Mouse (Mus musculus) retina, postnatal 7 days (tissue): Measurements from ENCODE around the gene Rps11.

ENCODE experiments used
- DNase-seq: peaks from one replicate; pipeline ENCODE4 v3.0.0-alpha.2; 2012; ENCODE audit warnings: low read depth, low spot score

Rps11 gene

DNA sequence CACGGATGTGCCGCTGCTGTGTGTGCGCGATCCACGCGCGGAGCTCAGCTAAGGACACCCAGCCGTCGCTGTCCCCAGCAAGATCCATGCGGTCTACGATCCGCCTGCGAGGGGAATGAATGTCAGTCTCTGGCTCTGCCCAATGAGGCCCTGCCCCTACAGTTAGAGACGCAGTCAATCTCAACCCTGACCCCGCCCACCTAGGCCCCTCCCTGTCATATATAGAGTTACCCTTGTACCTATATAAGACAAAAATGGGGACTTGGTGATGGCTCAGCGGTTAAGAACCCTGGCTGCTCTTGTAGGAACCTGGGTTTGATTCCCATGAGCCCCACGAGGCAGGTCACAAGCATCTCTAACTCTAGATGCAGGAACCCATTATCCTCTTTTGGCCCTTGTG lies 35.6 kb downstream of the Rps11 start:
- no peak for DNase-seq

DNA sequence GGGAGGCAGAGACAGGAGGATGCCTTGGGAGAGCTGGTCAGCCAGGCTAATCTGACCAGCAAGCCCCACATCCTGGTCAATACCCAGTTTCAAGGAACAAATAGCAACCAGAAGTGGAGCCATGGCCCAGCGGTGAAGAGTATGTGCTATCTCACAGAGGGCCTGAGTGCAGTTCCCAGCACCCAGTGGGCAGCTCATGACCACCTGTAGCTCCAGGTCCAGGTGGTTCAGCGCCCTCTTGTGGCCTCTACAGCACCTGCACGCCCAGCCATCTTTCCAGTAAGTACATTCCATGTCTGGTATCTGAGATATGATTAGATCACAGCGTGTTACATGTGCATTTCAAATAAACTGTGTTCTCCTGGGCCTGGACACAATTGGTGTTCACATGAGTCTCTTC lies 38.2 kb downstream of the Rps11 start:
- DNase-seq, result no peak

DNA sequence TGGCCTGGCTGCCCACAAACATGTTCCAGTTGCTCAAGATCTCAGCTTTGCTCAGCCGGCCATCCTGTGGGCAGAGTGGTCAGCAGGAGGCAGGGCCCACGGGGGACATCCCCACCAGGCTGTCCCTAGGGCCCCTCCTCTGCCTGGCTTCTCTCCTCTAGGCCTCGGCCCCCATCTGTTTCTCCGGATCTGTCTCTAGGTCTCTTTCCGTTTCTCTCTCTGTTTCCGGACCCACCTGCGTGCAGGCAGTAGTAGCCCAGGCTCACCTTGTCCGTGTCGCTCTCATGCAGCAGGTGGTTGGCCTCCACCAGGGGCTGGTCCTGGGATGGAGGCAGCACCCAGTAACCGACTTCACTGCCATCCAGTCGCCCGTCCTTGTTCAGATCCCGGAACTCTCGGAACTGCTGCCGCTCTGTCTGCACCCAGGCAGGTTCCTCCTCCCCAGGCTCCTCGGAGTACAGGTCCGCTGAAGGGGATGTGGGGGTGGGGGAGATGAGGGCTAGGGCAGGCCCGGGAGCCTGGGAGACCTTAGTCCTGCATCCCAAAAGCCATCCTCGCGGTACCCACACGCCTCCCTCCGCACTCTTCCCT lies 40.8 kb downstream of the Rps11 start:
- DNase-seq, result no peak

DNA sequence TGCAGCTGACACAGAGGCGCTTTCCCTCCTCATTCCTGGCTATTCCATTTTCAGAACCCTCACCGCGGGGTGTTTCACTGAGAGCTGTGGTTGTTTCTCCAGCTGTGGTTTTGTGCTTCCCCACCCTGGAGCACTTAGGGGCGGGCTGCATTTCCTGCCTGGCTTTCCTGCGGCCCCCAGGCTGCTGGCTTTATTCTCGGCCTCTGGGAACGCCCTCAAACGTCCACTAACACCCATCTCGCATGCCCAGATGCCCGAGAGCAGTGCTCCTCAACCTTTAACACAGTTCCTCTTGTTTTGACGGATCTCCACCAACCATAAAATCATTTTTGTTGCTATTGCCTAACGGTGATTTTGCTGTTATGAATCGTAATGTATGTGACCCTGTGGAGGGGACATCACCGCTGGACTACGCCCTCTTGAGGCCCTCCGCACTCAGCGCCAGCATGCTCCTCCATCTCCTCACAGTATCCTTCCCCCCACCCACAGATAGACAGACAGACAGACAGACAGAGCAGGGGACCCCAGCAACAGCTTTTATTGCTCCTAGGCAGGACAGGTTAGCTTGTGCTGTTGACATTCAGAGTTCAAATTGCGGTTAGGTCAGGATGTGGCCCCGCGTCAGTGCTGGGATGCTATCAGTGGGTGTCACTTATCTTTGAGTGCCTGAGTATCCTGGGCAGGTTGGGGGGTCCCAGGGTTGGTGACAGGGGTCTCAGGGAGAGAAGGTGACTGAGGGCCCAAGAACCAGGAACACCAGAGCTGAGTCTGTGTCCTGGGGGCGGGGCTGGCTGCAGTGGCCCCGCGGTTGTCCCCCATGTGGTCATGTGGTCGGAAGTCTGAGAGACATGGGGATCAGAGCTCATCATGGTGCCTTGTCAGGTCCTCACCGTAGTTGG lies 41.6 kb downstream of the Rps11 start:
- DNase-seq, result no peak

DNA sequence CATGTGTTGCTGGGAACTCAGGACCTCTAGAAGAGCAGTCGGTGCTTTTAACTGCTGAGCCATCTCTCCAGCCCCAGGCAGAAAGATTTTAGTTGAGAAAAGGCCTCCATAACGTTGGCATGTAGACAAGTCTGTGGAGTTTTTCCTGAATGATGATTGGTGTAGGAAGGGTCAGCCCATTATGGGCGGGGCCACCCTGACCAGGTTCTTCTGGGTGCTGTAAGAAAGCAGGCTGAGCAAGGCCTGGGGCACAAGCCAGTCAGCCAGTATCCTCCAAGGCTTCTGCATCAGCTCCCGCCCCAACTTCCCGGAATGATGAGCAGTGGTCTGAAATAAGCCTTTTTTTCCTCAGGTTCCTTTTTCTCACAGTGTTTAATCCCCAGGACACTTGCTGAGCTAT lies 43.2 kb downstream of the Rps11 start:
- DNase-seq, result no peak

DNA sequence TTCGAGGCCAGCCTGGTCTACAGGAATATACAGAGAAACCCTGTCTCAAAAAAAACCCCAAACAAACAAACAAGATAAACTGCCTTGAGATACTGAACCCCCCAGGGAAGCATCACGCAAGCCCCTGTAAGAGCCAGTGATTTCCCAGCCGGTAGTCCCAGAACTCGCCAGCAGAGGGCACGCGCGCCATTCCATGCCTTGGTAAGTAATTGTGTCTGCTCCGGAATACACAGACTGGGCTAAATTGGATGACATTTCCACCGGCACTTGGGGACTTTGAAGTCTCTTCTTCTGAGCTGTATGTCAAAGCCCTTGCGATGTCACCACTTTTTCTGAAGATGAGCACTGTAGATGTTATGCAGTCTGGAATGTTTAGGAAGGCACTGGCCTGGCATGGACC lies 44.4 kb downstream of the Rps11 start:
- peak; percentile 78 for DNase-seq

DNA sequence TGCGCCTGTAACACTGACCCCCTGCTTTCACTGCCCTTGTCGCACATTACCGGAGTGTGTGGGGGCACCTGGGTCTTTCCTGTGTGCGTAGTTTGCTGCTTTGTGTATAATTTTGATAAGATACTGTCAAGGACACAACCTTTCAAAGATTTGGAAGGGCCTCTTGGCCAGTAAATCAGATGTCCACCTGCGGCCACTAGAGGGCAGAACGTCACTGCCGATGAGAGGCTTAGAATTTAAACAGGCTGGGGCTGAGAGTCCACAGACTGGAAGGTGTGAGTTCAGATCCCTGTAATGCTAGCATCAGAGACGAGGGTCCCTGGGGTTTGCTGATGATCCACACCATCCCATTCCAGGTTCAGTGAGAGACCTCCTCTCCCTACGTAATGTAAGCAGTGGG lies 45.7 kb downstream of the Rps11 start:
- DNase-seq, result peak; percentile 51

DNA sequence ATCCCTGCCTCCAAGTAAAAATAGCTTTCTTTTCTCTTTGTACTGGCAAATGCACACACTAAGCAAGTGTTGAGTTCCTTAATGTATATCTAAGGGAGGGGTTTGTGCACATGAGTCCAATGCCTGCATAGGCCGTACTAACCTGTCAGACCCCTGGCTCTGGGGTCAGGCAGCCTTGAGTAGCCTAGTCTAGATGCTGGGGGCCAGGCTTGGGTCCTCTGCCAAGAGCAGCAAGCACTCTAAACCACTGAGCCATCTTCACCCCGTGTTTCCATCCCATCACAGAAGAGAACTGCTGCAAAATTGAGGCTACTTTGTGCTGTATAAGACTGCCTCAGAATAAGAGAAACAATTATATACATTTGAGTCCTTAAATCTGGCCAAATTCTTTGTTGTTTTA lies 46.4 kb downstream of the Rps11 start:
- no peak for DNase-seq

DNA sequence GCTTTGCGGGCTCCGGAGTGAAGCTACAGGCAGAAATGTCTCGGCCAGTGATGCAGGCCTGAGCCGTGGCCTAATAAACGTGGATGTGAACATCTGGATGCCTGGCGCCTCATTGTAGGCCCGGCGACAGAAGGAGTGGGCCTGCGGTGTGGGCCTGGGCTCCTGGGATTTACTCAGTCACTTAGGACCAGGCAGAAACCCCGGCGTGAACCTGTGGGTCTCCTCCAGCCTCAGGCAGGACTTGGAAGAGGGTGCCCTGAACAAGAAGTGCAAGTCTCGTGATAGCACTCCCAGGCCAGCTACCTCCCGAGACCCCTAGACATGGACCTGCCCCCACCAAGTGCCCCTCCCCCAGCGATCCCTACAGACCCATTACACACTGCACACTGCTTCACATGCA lies 46.9 kb downstream of the Rps11 start:
- DNase-seq, result no peak

DNA sequence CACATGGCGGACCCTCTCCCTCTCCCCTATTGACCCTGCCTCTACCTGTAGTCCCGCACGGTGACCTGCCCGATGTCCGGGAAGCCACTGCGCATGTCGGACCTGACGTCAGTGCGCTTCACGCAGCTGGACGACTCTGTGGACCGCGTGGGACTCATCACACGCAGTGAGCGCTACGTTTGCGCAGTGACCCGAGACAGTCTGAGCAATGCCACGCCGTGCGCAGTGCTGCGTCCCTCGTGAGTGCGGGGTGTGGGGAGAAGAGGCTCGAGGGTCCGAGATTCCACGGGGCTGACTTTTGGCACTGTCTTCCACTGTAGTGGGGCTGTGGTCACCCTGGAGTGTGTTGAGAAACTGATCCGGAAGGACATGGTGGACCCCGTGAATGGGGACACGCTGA lies 47.7 kb downstream of the Rps11 start:
- DNase-seq, result no peak

DNA sequence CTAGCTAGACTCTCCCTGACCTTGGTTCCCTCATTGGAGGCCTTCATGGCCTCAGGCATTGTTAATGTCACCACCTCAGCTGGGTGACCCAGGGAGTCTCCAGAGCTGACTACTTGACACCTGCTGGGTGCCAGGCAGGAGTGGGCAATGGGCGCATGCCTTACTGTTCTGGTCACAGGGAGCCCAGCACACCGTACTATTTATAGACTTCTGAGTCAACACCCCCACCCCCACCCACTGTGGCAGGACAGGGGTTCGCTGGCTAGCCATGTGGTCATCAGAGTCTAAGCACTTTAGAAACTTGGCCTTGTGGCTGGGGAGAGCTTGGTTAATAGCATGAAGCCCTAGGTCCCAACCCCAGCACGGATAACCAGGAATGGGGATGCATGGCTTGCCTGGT lies 48.8 kb downstream of the Rps11 start:
- DNase-seq, result no peak

DNA sequence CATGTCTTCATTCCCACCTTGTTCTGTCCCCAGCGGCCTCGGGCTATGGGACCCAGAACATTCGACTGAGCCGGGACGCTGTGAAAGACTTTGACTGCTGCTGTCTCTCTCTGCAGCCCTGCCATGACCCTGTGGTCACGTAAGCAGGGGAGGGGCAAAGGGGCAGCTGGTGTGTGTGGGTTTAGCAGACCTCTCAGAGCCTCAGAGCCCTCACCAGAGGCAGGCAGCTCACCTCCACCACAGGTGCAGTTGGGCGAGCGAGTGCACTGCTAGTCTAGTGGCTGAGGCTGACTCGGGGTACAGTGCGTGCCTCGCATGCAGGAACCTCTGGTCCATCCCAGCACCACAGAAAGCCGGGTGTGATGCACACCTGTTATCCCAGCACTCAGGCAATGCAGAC lies 50.3 kb downstream of the Rps11 start:
- DNase-seq, result no peak

DNA sequence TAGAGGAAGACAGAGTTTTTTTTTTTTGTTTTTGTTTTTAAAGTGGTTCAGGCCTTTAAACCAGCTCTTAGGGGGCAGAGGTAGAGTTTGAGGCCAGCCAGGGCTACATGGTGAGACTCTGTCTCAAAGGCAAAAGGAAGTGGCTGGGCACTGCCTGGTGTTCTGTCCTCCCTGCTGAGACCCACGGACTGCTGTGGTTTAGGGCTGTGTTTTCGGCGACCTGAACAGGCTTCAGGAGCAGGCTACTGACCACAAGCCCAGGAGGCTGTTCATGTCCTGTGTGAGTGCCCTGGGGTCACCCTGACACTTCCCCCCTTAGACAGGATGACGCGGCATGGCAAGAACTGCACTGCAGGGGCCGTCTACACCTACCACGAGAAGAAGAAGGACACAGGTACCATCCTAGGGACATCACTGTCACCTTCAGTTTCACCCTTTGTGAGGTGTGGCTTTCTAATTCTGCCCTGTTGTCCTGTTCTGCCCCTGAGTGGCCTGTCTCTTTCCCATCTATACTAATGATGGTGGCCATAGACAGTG lies 51.0 kb downstream of the Rps11 start:
- no peak for DNase-seq
